Mouse (Mus musculus) embryonic facial prominence, embryonic 15.5 days (tissue): ENCODE measurements around the gene Limk2. TPM values are rescaled to one million over a fixed set of nuclear protein-coding genes. Genes with fewer than 3 reads are reported as not detected.
A peak's percentile ranks its signal among the peaks of the same experiment; 100 is the strongest.

ENCODE experiments used
- ATAC-seq: fragments of 200-750 bp; cut with Nextera tagmentation; 2 replicates; pipeline ENCODE4 v1.8.0; 2017; ENCODE audit warnings: low read depth, moderate TSS enrichment; ENCODE audit not compliant: insufficient number of reproducible peaks, low FRiP score, low TSS enrichment
- H3K27ac ChIP-seq: fragments of 300-500 bp; sonication (generic); replicated peaks from 2 replicates; pipeline ENCODE4 v1.5.1; 2015; ENCODE audit warnings: mild to moderate bottlenecking, inconsistent platforms
- H3K27me3 ChIP-seq: fragments of 300-500 bp; sonication (generic); 2 replicates; pipeline ENCODE4 v1.6.1; 2015; ENCODE audit warnings: inconsistent platforms
- H3K36me3 ChIP-seq: fragments of 300-500 bp; sonication (generic); 2 replicates; pipeline ENCODE4 v1.6.1; 2015; ENCODE audit warnings: mild to moderate bottlenecking, inconsistent platforms
- H3K4me1 ChIP-seq: fragments of 300-500 bp; sonication (generic); 2 replicates; pipeline ENCODE4 v1.6.1; 2015; ENCODE audit warnings: inconsistent platforms
- H3K4me2 ChIP-seq: fragments of 300-500 bp; sonication (generic); replicated peaks from 2 replicates; pipeline ENCODE4 v1.6.1; 2015; ENCODE audit warnings: mild to moderate bottlenecking, inconsistent platforms
- H3K4me3 ChIP-seq: fragments of 300-500 bp; sonication (generic); replicated peaks from 2 replicates; pipeline ENCODE4 v1.5.1; 2015; ENCODE audit warnings: mild to moderate bottlenecking, inconsistent platforms
- H3K9ac ChIP-seq: fragments of 300-500 bp; sonication (generic); 2 replicates; pipeline ENCODE4 v1.6.1; 2015; ENCODE audit warnings: inconsistent platforms
- H3K9me3 ChIP-seq: fragments of 300-500 bp; sonication (generic); replicated peaks from 2 replicates; pipeline ENCODE4 v1.6.1; 2016; ENCODE audit warnings: inconsistent platforms
- WGBS: fragments of 180-500 bp; shearing (Covaris S2); methylation state at CpG from one replicate; pipeline ENCODE4 v1.1.7; 2015; 5-methylcytosine and 5-hydroxymethylcytosine counted together
- polyA plus RNA-seq: library from polyadenylated mRNA; unstranded; fragments of >200 nt; fragmentation: Nextera tagmentation; extraction: Ambion mirVana; gene quantifications from 2 replicates; pipeline ENCODE4 v1.2.1, GENCODE M21; 2015

Limk2 gene
- polyA plus RNA-seq, 1 experiment from 2014 or later = 103 TPM

GRCm38 (mm10) chr11:3333111-3333695 is 75.8 kb downstream of the Limk2 start:
- Histone ChIP-seq H3K27me3 (no peaks in the 10 kb centered on the region), H3K27ac (no peak overlapping the region), H3K4me3 (no peak overlapping the region), H3K4me2 (no peak overlapping the region), H3K9me3 (no peaks in the 10 kb centered on the region), H3K4me1 (peaks cover 55% of the 10 kb centered on the region), H3K36me3 (0 out of 2 replicates have a peak, but pooled peaks cover 2% of the 10 kb centered on the region), H3K9ac (no peak overlapping the region)
- no peak for ATAC-seq
- WGBS = 83% methylated on average over 11 of the region's 11 CpGs

- WGBS = under 1% methylated on average over 75 of the region's 75 CpGs
- peak overlapping the region; percentile 16; the same call in 1 of the 2 replicates for H3K9ac ChIP-seq
- H3K27ac ChIP-seq = peak overlapping the region; percentile 68
- peak overlapping the region; percentile 100 for H3K4me2 ChIP-seq
- peaks cover 45% of the 10 kb centered on the region for H3K4me1 ChIP-seq
- H3K9me3 ChIP-seq = no peaks in the 10 kb centered on the region
- peak overlapping the region; percentile 49 for H3K4me3 ChIP-seq
- H3K36me3 ChIP-seq = 0 out of 2 replicates have a peak, but pooled peaks cover 2% of the 10 kb centered on the region
- no peaks in the 10 kb centered on the region for H3K27me3 ChIP-seq
- peak; percentile 94 for ATAC-seq
Measured at GRCm38 (mm10) chr11:3331756-3332642, 77.0 kb downstream of the Limk2 start.

DNA sequence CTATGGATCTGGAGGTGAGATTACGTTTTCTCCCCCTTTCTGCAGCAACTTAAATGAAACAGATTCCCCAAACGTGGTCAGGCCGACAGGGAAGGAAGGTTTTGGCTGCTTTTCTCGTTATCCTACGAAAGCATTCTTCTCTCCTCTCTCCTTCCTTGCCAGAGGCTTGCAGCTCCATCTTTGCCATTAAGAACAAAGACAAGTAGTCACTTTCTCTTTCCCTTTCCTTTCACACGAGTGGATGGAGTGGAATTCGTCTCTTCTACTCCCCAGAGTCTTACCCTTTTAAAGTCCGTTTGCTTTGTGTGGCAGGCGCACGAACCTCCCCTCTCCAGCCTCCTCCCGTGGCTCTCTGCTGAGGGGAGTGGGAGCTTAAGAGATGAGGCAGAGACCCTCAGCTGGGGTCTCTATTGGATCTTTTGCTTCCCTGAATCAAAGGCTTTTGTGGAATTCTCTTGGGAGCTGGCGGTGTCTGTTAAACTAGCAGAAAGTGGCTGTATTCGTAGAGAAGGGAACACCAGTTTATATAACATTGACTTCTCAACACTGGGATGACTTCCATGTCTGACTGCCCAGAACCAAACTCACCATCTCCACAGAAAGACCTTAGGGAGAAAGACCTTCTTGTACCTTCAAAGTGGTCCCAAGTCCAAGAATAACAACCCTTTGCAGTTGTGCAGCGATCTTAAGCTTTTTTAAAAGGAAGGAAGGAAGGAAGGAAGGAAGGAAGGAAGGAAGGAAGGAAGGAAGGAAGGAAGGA is 77.8 kb downstream of the Limk2 start:
- under 1% methylated on average over 14 of the region's 14 CpGs for WGBS
- H3K27ac ChIP-seq = peak overlapping the region; percentile 71
- no peaks in the 10 kb centered on the region for H3K27me3 ChIP-seq
- H3K4me2 ChIP-seq = peak overlapping the region; percentile 100
- peaks cover 44% of the 10 kb centered on the region for H3K4me1 ChIP-seq
- H3K9me3 ChIP-seq = no peaks in the 10 kb centered on the region
- H3K36me3 ChIP-seq = 0 out of 2 replicates have a peak, but pooled peaks cover 2% of the 10 kb centered on the region
- peak overlapping the region; percentile 49 for H3K4me3 ChIP-seq
- H3K9ac ChIP-seq = peak overlapping the region; percentile 34; the same call in 1 of the 2 replicates
- no peak for ATAC-seq

GRCm38 (mm10) chr11:3330566-3330965 is 78.4 kb downstream of the Limk2 start:
- Histone ChIP-seq H3K4me2 (peak overlapping the region; percentile 100), H3K4me1 (peaks cover 42% of the 10 kb centered on the region), H3K27me3 (no peaks in the 10 kb centered on the region), H3K36me3 (0 out of 2 replicates have a peak, but pooled peaks cover 2% of the 10 kb centered on the region), H3K9ac (peak overlapping the region; percentile 34; the same call in 1 of the 2 replicates), H3K9me3 (no peaks in the 10 kb centered on the region), H3K4me3 (peak overlapping the region; percentile 49), H3K27ac (peak overlapping the region; percentile 71)
- under 1% methylated on average over 9 of the region's 9 CpGs for WGBS
- ATAC-seq = peak; percentile 26; the same call in 1 of the 2 replicates

DNA sequence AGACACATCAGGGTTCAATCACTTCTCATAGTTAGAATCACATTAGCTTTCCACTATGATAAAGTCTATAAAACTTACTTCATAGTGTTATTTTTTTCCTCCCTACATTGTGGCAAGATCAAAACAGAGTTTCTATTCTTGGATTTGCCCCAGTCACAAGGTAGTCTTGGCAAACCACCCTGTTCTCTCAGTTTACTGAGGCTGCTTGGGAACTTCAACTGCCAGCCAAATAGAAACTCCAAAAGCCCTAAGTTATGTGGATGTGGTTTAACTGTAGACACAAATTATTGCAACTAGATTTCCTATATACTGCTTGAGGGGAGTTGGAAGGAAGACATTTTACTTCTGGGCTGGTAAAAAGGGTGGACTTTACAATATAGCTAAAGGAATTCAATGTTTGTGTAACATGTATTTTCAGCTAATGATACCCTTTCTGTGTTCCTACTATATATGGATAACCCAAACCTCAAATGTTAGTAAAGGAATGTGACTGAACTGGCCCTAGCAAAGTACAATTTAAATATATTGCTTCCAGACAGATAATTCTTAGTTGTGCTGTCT is 79.0 kb downstream of the Limk2 start, which contains the start of gene Pik3ip1:
TSS of gene Pik3ip1 (plus strand) at position 511 of the 561 bp plus-strand sequence.
- ATAC-seq = peak; percentile 20; the same call in 1 of the 2 replicates
- H3K9me3 ChIP-seq = no peaks in the 10 kb centered on the region
- peaks cover 38% of the 10 kb centered on the region for H3K4me1 ChIP-seq
- no peaks in the 10 kb centered on the region for H3K27me3 ChIP-seq
- H3K27ac ChIP-seq = peak within 1 kb of the TSS; percentile 71
- peak within 1 kb of the TSS; percentile 100 for H3K4me2 ChIP-seq
- peak within 1 kb of the TSS; percentile 49 for H3K4me3 ChIP-seq
- peak within 1 kb of the TSS; percentile 34; the same call in 1 of the 2 replicates for H3K9ac ChIP-seq
- H3K36me3 ChIP-seq = 0 out of 2 replicates have a peak, but pooled peaks cover 2% of the 10 kb centered on the region

DNA sequence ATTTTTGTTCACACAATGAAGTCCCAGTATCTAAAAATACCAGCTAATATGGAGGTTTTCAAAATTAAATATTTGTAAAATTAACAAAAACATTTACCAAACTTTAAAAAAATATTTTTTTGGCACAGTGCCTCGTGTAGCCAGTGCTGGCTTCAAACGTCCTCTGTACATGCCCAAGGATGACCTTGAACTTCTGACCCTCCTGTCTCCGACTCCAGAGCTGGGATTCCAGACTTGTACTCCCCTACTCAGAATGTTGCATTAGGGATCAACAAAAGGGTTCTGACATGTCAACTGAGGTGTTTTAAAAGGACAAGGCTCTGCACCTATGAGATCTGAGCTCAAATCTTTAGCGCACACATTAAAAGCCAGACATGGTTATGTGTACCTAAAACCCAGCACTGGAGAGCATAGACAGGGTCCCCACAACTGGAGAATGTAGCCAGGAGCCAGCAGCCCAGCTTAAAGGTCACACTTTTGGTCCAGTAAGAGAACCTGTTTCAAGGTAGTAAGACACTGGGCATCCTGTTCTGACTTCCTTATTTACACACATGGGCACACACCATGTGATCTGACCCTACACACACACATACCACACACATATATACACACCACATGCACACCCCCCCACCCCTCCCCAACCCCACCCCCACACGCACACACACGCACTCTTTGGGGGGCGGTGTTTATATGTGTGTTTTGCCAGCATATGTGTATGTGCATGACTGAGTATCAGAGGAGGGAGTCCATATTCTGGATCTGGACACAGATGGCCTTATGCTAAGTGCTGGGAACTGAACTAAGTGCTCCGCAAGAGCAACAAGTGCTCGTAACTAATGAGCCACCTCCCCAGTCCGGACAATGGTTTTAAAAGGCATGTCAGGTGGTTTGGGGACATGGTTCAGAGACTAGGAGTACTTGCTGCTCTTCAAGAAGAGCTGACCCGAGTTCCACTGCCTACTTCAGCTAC is 79.9 kb downstream of the Limk2 start:
- Histone ChIP-seq H3K9ac (no peak overlapping the region), H3K36me3 (0 out of 2 replicates have a peak, but pooled peaks cover under 1% of the 10 kb centered on the region), H3K27ac (peak overlapping the region; percentile 58), H3K4me3 (no peak overlapping the region), H3K4me1 (peaks cover 35% of the 10 kb centered on the region), H3K27me3 (no peaks in the 10 kb centered on the region), H3K4me2 (no peak overlapping the region), H3K9me3 (no peaks in the 10 kb centered on the region)
- ATAC-seq = no peak
- WGBS = 74% methylated on average over 11 of the region's 11 CpGs

DNA sequence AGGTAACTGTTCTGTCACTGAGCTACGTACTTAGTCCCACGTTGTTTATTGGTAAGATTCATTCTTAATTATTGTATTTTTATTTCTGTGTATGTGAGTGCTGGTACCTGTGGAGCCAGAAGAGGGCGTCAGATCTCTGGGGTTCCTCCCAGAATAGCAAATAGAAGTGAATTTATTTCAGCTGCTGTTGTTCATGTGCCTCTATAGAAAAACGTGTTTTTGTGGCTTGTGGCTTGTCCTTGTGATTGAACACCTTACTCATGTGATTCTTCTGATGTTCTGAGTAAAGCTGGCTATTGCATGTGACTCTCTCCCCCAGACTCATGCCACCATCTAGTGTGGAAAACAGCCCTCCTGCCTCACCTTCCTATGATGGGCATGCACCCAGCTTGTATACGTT is 80.7 kb downstream of the Limk2 start:
- Histone ChIP-seq H3K4me3 (no peak overlapping the region), H3K9ac (no peak overlapping the region), H3K4me1 (peaks cover 35% of the 10 kb centered on the region), H3K9me3 (no peaks in the 10 kb centered on the region), H3K27me3 (no peaks in the 10 kb centered on the region), H3K36me3 (no peaks in the 10 kb centered on the region), H3K27ac (no peak overlapping the region), H3K4me2 (no peak overlapping the region)
- WGBS = 75% methylated on average over 5 of the region's 5 CpGs
- no peak for ATAC-seq

DNA sequence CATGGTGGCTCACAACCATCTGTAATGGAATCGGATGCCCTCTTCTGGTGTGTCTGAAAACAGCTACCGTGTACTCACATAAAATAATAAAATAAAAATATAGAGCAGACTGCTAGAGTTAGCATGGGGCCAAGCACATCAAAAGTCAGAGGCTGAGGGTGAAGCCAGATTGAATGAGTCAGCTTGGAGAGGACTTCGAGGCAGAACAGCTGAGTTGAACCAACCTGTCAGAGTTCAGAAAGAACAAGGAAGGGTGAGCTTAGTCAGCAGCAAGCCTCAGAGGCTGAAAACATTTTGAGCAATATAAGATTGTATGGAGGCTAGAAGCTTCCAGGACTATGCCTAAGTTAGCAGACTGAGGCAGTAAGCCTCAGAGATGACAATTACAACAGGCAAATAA is 90.7 kb downstream of the Limk2 start:
- no peak for ATAC-seq
- no peak overlapping the region for H3K27ac ChIP-seq
- no peak overlapping the region for H3K9ac ChIP-seq
- no peaks in the 10 kb centered on the region for H3K9me3 ChIP-seq
- H3K27me3 ChIP-seq = no peaks in the 10 kb centered on the region
- 0 out of 2 replicates have a peak, but pooled peaks cover 1% of the 10 kb centered on the region for H3K4me1 ChIP-seq
- H3K36me3 ChIP-seq = no peaks in the 10 kb centered on the region
- no peak overlapping the region for H3K4me2 ChIP-seq
- no peak overlapping the region for H3K4me3 ChIP-seq
- 84% methylated on average over 3 of the region's 3 CpGs for WGBS

DNA sequence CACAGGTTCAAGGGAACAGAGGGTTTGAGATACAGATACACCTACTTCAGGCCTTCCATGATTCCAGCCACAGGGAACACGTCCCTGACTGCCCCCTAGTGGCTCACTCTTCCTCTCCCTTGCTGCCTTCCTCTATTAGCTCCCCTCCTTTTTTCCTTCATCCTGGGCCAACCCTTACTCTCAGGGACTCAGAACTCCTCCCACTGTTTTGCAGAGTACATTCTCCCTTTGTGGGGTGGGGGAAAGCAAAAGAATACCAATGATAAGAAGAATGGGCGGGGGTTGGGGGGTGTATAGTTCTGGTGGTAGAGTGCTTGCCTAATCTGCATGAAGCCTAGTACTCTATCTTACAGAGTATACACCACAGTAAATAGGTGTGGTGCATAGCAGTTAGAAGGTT is 94.8 kb downstream of the Limk2 start:
- Histone ChIP-seq H3K9me3 (no peaks in the 10 kb centered on the region), H3K9ac (no peak overlapping the region), H3K4me2 (no peak overlapping the region), H3K4me3 (no peak overlapping the region), H3K27ac (no peak overlapping the region), H3K4me1 (0 out of 2 replicates have a peak, but pooled peaks cover 4% of the 10 kb centered on the region), H3K27me3 (no peaks in the 10 kb centered on the region), H3K36me3 (peaks cover 21% of the 10 kb centered on the region)
- ATAC-seq = no peak
- WGBS = 24% methylated on average over 2 of the region's 2 CpGs

- ATAC-seq = no peak
- H3K36me3 ChIP-seq = peaks cover 29% of the 10 kb centered on the region
Measured at GRCm38 (mm10) chr11:3313294-3313693, 95.7 kb downstream of the Limk2 start.

More at GRCm38 (mm10) chr11:3313294-3313693, 95.7 kb downstream of the Limk2 start:
- no peak overlapping the region for H3K4me3 ChIP-seq
- H3K27ac ChIP-seq = no peak overlapping the region
- no peak overlapping the region for H3K4me2 ChIP-seq
- no peak overlapping the region for H3K9ac ChIP-seq
- no peaks in the 10 kb centered on the region for H3K9me3 ChIP-seq
- H3K27me3 ChIP-seq = no peaks in the 10 kb centered on the region
- WGBS = 88% methylated on average over 1 of the region's 1 CpGs
- 0 out of 2 replicates have a peak, but pooled peaks cover 4% of the 10 kb centered on the region for H3K4me1 ChIP-seq
